Mouse (Mus musculus): ENCODE measurements around the gene Elavl3. TPM values are rescaled to one million over a fixed set of nuclear protein-coding genes. Genes with fewer than 3 reads are reported as not detected.

Elavl3 gene
- polyA plus RNA-seq, 1 experiment from 2014 or later = 0.11 TPM

- no peak for ATAC-seq (ENCODE audit: insufficient number of reproducible peaks, low FRiP score, low TSS enrichment, low read depth)
- Histone ChIP-seq H3K4me1 (ENCODE audit: control insufficient read depth, insufficient read depth, low read length) (no peaks in the 10 kb centered on the region), H3K27ac (replicated peaks; ENCODE audit: low read depth, low read length) (no peak overlapping the region), H3K4me2 (ENCODE audit: low read depth, severe bottlenecking) (no peak overlapping the region), H3K4me3 (ENCODE audit: low read depth, low read length) (no peak overlapping the region), H3K9ac (ENCODE audit: low read length) (no peak overlapping the region), H3K36me3 (ENCODE audit: control insufficient read depth, insufficient read depth, low read length) (no peaks in the 10 kb centered on the region), H3K27me3 (ENCODE audit: control insufficient read depth, insufficient read depth, low read length) (no peaks in the 10 kb centered on the region), H3K9me3 (ENCODE audit: control insufficient read depth, low read length) (no peaks in the 10 kb centered on the region)
- DNase-seq (ENCODE audit: low spot score) = no peak
- 88% methylated on average over 5 of the region's 5 CpGs for WGBS
Observed at GRCm38 (mm10) chr9:21977331-21977730, 74.5 kb downstream of the Elavl3 start.

GRCm38 (mm10) chr9:21976626-21977175 is 75.1 kb downstream of the Elavl3 start:
- no peak overlapping the region for H3K4me2 ChIP-seq (ENCODE audit: low read depth, severe bottlenecking)
- H3K27ac ChIP-seq (replicated peaks; ENCODE audit: low read depth, low read length) = no peak overlapping the region
- H3K36me3 ChIP-seq (ENCODE audit: control insufficient read depth, insufficient read depth, low read length) = no peaks in the 10 kb centered on the region
- no peaks in the 10 kb centered on the region for H3K27me3 ChIP-seq (ENCODE audit: control insufficient read depth, insufficient read depth, low read length)
- H3K4me1 ChIP-seq (ENCODE audit: control insufficient read depth, insufficient read depth, low read length) = no peaks in the 10 kb centered on the region
- WGBS = 91% methylated on average over 10 of the region's 10 CpGs
- ATAC-seq (ENCODE audit: insufficient number of reproducible peaks, low FRiP score, low TSS enrichment, low read depth) = no peak
- H3K4me3 ChIP-seq (ENCODE audit: low read depth, low read length) = no peak overlapping the region
- no peaks in the 10 kb centered on the region for H3K9me3 ChIP-seq (ENCODE audit: control insufficient read depth, low read length)
- H3K9ac ChIP-seq (ENCODE audit: low read length) = no peak overlapping the region
- DNase-seq (ENCODE audit: low spot score) = no peak

DNA sequence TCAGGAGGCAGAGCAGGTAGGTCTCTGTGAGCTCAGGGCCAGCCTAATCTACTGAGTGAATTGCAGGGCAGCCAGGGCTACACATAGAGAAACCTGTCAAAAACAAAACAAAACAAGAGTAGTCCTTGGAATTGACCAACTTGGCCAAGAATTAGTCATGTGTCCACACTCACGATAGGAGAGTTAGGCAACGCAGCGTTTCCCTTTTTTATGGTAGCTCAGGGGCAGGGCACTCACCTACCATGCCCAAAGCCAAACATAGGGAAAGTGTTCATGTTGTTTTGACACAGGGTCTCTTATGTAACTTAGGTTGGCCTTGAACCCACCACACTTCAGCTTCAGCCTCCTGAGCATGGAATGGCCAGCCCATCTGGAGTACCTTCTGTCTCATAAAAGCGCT is 82.5 kb downstream of the Elavl3 start:
- Histone ChIP-seq H3K27me3 (ENCODE audit: control insufficient read depth, insufficient read depth, low read length) (no peaks in the 10 kb centered on the region), H3K9ac (ENCODE audit: low read length) (no peak overlapping the region), H3K9me3 (ENCODE audit: control insufficient read depth, low read length) (no peaks in the 10 kb centered on the region), H3K4me3 (ENCODE audit: low read depth, low read length) (no peak overlapping the region), H3K36me3 (ENCODE audit: control insufficient read depth, insufficient read depth, low read length) (no peaks in the 10 kb centered on the region), H3K27ac (replicated peaks; ENCODE audit: low read depth, low read length) (no peak overlapping the region), H3K4me2 (ENCODE audit: low read depth, severe bottlenecking) (no peak overlapping the region), H3K4me1 (ENCODE audit: control insufficient read depth, insufficient read depth, low read length) (no peaks in the 10 kb centered on the region)
- WGBS = 94% methylated on average over 4 of the region's 4 CpGs
- DNase-seq (ENCODE audit: low spot score) (no peak), ATAC-seq (ENCODE audit: insufficient number of reproducible peaks, low FRiP score, low TSS enrichment, low read depth) (no peak)

- DNase-seq (ENCODE audit: low spot score) (no peak), ATAC-seq (ENCODE audit: insufficient number of reproducible peaks, low FRiP score, low TSS enrichment, low read depth) (no peak)
- Histone ChIP-seq H3K27me3 (ENCODE audit: control insufficient read depth, insufficient read depth, low read length) (no peaks in the 10 kb centered on the region), H3K9ac (ENCODE audit: low read length) (no peak overlapping the region), H3K9me3 (ENCODE audit: control insufficient read depth, low read length) (no peaks in the 10 kb centered on the region), H3K4me3 (ENCODE audit: low read depth, low read length) (no peak overlapping the region), H3K27ac (replicated peaks; ENCODE audit: low read depth, low read length) (no peak overlapping the region), H3K4me1 (ENCODE audit: control insufficient read depth, insufficient read depth, low read length) (no peaks in the 10 kb centered on the region), H3K36me3 (ENCODE audit: control insufficient read depth, insufficient read depth, low read length) (no peaks in the 10 kb centered on the region), H3K4me2 (ENCODE audit: low read depth, severe bottlenecking) (no peak overlapping the region)
- WGBS = 56% methylated on average over 6 of the region's 6 CpGs
Observed at GRCm38 (mm10) chr9:21968883-21969282, 82.9 kb downstream of the Elavl3 start.

Other genes with a start within 250 kb of the Elavl3 start
- gene Angptl8, start 216.5 kb downstream of the Elavl3 start, polyA plus RNA-seq (2014; fragmentation: Nextera tagmentation; extraction: Ambion mirVana) = 0.64 and 0.82 TPM in 2 replicates
- 37.4 and 42.7 TPM in 2 replicates for gene Dock6, start 199.4 kb downstream of the Elavl3 start, polyA plus RNA-seq (2014; fragmentation: Nextera tagmentation; extraction: Ambion mirVana)
- 4.9 and 5.2 TPM in 2 replicates for gene Rab3d, start 133.8 kb downstream of the Elavl3 start, polyA plus RNA-seq (2014; fragmentation: Nextera tagmentation; extraction: Ambion mirVana)
- 3.5 and 4.8 TPM in 2 replicates for gene Ccdc159, start 124.6 kb downstream of the Elavl3 start, polyA plus RNA-seq (2014; fragmentation: Nextera tagmentation; extraction: Ambion mirVana)
- gene Tmem205, start 124.5 kb downstream of the Elavl3 start, polyA plus RNA-seq (2014; fragmentation: Nextera tagmentation; extraction: Ambion mirVana) = 29.7 and 29.9 TPM in 2 replicates
- gene Plppr2, start 115.0 kb downstream of the Elavl3 start, polyA plus RNA-seq (2014; fragmentation: Nextera tagmentation; extraction: Ambion mirVana) = 6.6 and 8.2 TPM in 2 replicates
- 17.4 and 20.0 TPM in 2 replicates for gene Swsap1, start 96.3 kb downstream of the Elavl3 start, polyA plus RNA-seq (2014; fragmentation: Nextera tagmentation; extraction: Ambion mirVana)
- 4.9 and 5.8 TPM in 2 replicates for gene Epor, start 88.5 kb downstream of the Elavl3 start, polyA plus RNA-seq (2014; fragmentation: Nextera tagmentation; extraction: Ambion mirVana)
- gene Rgl3, start 62.6 kb downstream of the Elavl3 start, polyA plus RNA-seq (2014; fragmentation: Nextera tagmentation; extraction: Ambion mirVana) = 1.6 and 2.5 TPM in 2 replicates
- gene Ccdc151, start 49.4 kb downstream of the Elavl3 start, polyA plus RNA-seq (2014; fragmentation: Nextera tagmentation; extraction: Ambion mirVana) = 1.8 and 2.1 TPM in 2 replicates
- 86.4 and 93.0 TPM in 2 replicates for gene Prkcsh, start 49.2 kb downstream of the Elavl3 start, polyA plus RNA-seq (2014; fragmentation: Nextera tagmentation; extraction: Ambion mirVana)
- not detected in 2 replicates for gene Gm49318, start 19.2 kb upstream of the Elavl3 start, polyA plus RNA-seq (2014; fragmentation: Nextera tagmentation; extraction: Ambion mirVana)
- gene Zfp653, start 19.4 kb upstream of the Elavl3 start, polyA plus RNA-seq (2014; fragmentation: Nextera tagmentation; extraction: Ambion mirVana) = 5.8 and 8.7 TPM in 2 replicates
- 29.1 and 29.9 TPM in 2 replicates for gene Ecsit, start 33.4 kb upstream of the Elavl3 start, polyA plus RNA-seq (2014; fragmentation: Nextera tagmentation; extraction: Ambion mirVana)
- 0.84 and 0.89 TPM in 2 replicates for gene Cnn1, start 47.2 kb upstream of the Elavl3 start, polyA plus RNA-seq (2014; fragmentation: Nextera tagmentation; extraction: Ambion mirVana)
- gene Elof1, start 65.1 kb upstream of the Elavl3 start, polyA plus RNA-seq (2014; fragmentation: Nextera tagmentation; extraction: Ambion mirVana) = 223 and 231 TPM in 2 replicates
- 13.2 and 14.2 TPM in 2 replicates for gene Acp5, start 83.7 kb upstream of the Elavl3 start, polyA plus RNA-seq (2014; fragmentation: Nextera tagmentation; extraction: Ambion mirVana)
- gene Pigyl, start 104.8 kb upstream of the Elavl3 start, polyA plus RNA-seq (2014; fragmentation: Nextera tagmentation; extraction: Ambion mirVana) = 58.4 and 60.8 TPM in 2 replicates
- gene Zfp872, start 136.1 kb upstream of the Elavl3 start, polyA plus RNA-seq (2014; fragmentation: Nextera tagmentation; extraction: Ambion mirVana) = 0.06 TPM in 1 of 2 replicates, not detected in the other
- gene Zfp809, start 173.7 kb upstream of the Elavl3 start, polyA plus RNA-seq (2014; fragmentation: Nextera tagmentation; extraction: Ambion mirVana) = 10.3 and 15.2 TPM in 2 replicates
- 10.8 and 11.2 TPM in 2 replicates for gene Zfp599, start 207.9 kb upstream of the Elavl3 start, polyA plus RNA-seq (2014; fragmentation: Nextera tagmentation; extraction: Ambion mirVana)

Data from limb, embryonic 11.5 days (tissue).